Mouse (Mus musculus) brain, embryonic 14.5 days (tissue): ENCODE results near the gene M1ap.

ENCODE experiments used
- CTCF ChIP-seq: fragments of 200-500 bp; IDR thresholded peaks from 2 replicates; pipeline ENCODE4 v1.5.1; 2012; ENCODE audit warnings: inconsistent platforms, mild to moderate bottlenecking, moderate library complexity, borderline replicate concordance; ENCODE audit not compliant: insufficient read depth, insufficient read length; ENCODE audit errors: extremely low read depth
- POLR2A ChIP-seq: fragments of 200-500 bp; IDR thresholded peaks from 2 replicates; pipeline ENCODE4 v1.6.1; 2012; ENCODE audit warnings: mild to moderate bottlenecking, inconsistent platforms, borderline replicate concordance; ENCODE audit not compliant: poor library complexity, insufficient read depth, insufficient read length, severe bottlenecking; ENCODE audit errors: extremely low read depth

GRCm38 (mm10) chr6:83027706-83028105, 81.0 kb downstream of the M1ap start:
- TF ChIP-seq POLR2A (no peak), CTCF (no peak)
